Comparison of ENCODE assay signal across 9 mouse cellular contexts in the genomic region with DNA sequence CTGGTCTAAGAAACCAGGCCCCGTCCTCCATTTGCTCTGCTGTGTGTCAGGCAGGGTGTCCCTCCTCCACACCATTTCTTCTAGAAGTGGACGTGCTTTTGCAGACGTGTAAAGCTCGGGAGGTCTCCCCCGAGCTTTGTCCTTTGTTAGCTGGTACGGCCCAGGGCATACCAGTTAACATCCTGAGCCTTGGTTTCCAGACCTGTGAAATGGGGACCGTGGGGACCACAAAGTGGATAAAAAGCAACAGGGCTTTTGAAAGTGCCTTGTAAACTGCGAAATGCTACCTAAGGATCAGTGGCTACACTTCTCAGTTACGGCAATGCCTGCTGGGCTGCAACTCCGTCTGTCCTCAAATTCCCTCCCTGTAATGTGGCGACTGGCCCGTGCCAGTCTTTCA. TPM values are rescaled to one million over a fixed set of nuclear protein-coding genes. Genes with fewer than 3 reads are reported as not detected.
DNase-seq lines count a peak whose midpoint lies in the region; ATAC-seq and TF ChIP-seq lines count a peak whose summit lies in the region.
"Had no signal": no experiment of that assay in that cellular context is flagged by ENCODE, and none has a peak within 500 bp of the region (broad histone marks: within the 10 kb centered on the region; RNA-seq: fewer than 3 reads in every experiment).

No protein-coding gene starts in this region.

- no peak for TF ChIP-seq CTCF in lung, adult 2 months (IDR thresholded peaks at IDR 0.05; ENCODE audit: insufficient read depth, low read length)

- H3K4me3 ChIP-seq in kidney, embryonic 14.5 days (ENCODE audit: low read length): peak overlapping the region; percentile 65
- H3K4me3 ChIP-seq in embryonic facial prominence, embryonic 11.5 days (ENCODE audit: low read depth, low read length): peak overlapping the region; percentile 73
- peak overlapping the region; percentile 49 for H3K4me3 ChIP-seq in hindbrain, embryonic 16.5 days (ENCODE audit: low read length)
- no peak overlapping the region for H3K4me3 ChIP-seq in lung, adult 2 months (replicated peaks; ENCODE audit: extremely low read depth, low read depth, low read length)

- H3K4me2 ChIP-seq in kidney, embryonic 14.5 days (replicated peaks; ENCODE audit: low read depth, low read length): peak overlapping the region; percentile 54
- peak overlapping the region; percentile 47 for H3K4me2 ChIP-seq in embryonic facial prominence, embryonic 11.5 days (ENCODE audit: low read depth, low read length)
- peak overlapping the region; percentile 40 for H3K4me2 ChIP-seq in hindbrain, embryonic 16.5 days (ENCODE audit: low read length)

- TF ChIP-seq POLR2A in lung, adult 2 months (IDR thresholded peaks at IDR 0.05; ENCODE audit: borderline replicate concordance, extremely low read depth, low read depth, low read length): no peak

- no peaks in the 10 kb centered on the region for H3K4me1 ChIP-seq in kidney, embryonic 14.5 days (ENCODE audit: control insufficient read depth, insufficient read depth, low read length)
- no peaks in the 10 kb centered on the region for H3K4me1 ChIP-seq in embryonic facial prominence, embryonic 11.5 days (ENCODE audit: control insufficient read depth, insufficient read depth, low read length)
- H3K4me1 ChIP-seq in hindbrain, embryonic 16.5 days (ENCODE audit: control insufficient read depth, insufficient read depth, low read depth, low read length): peaks cover 14% of the 10 kb centered on the region
- no peaks in the 10 kb centered on the region for H3K4me1 ChIP-seq in lung, adult 2 months (ENCODE audit: control insufficient read depth, insufficient read depth, low read length)

- WGBS in kidney, embryonic 14.5 days: 3% methylated on average over 12 of the region's 12 CpGs
- 4% methylated on average over 12 of the region's 12 CpGs for WGBS in embryonic facial prominence, embryonic 11.5 days
- 6% methylated on average over 12 of the region's 12 CpGs for WGBS in hindbrain, embryonic 16.5 days
- WGBS in lung, adult 2 months: 25% methylated on average over 12 of the region's 12 CpGs

- DNase-seq in kidney, adult 11 months: no peak
- DNase-seq in embryonic facial prominence, embryonic 11.5 days (ENCODE audit: low spot score): peak; percentile 46
- peak; percentile 51 for DNase-seq in neural tube, embryonic 10.5 days (ENCODE audit: extremely low spot score, low spot score)
- DNase-seq in thymus, postnatal 25 days: no peak
- DNase-seq in layer of hippocampus, postnatal 25 days (ENCODE audit: extremely low spot score in 1 of 2, low spot score in 1 of 2): no peak
- DNase-seq in lung, adult 2 months: no peak

- peaks cover 77% of the 10 kb centered on the region for H3K27me3 ChIP-seq in kidney, embryonic 14.5 days (ENCODE audit: control insufficient read depth, insufficient read depth, low read length)
- H3K27me3 ChIP-seq in embryonic facial prominence, embryonic 11.5 days (ENCODE audit: control insufficient read depth, insufficient read depth, low read length): peaks cover 50% of the 10 kb centered on the region
- peaks cover 66% of the 10 kb centered on the region for H3K27me3 ChIP-seq in hindbrain, embryonic 16.5 days (replicated peaks; ENCODE audit: control insufficient read depth, insufficient read depth, low read length)

- H3K9me3 ChIP-seq in kidney, embryonic 14.5 days (ENCODE audit: control insufficient read depth, low read length): no peaks in the 10 kb centered on the region
- H3K9me3 ChIP-seq in embryonic facial prominence, embryonic 11.5 days (replicated peaks; ENCODE audit: control insufficient read depth, low read length): no peaks in the 10 kb centered on the region
- no peaks in the 10 kb centered on the region for H3K9me3 ChIP-seq in hindbrain, embryonic 16.5 days (ENCODE audit: control insufficient read depth, low read length)

- no peaks in the 10 kb centered on the region for H3K36me3 ChIP-seq in kidney, embryonic 14.5 days (ENCODE audit: control insufficient read depth, insufficient read depth, low read length)
- H3K36me3 ChIP-seq in embryonic facial prominence, embryonic 11.5 days (replicated peaks; ENCODE audit: control insufficient read depth, insufficient read depth, low read depth, low read length): no peaks in the 10 kb centered on the region
- H3K36me3 ChIP-seq in hindbrain, embryonic 16.5 days (ENCODE audit: control insufficient read depth, insufficient read depth, low read length): no peaks in the 10 kb centered on the region

- H3K27ac ChIP-seq in kidney, embryonic 14.5 days (ENCODE audit: low read depth, low read length): peak overlapping the region; percentile 94; the same call in 1 of the 2 replicates
- H3K27ac ChIP-seq in embryonic facial prominence, embryonic 11.5 days (replicated peaks; ENCODE audit: low read depth, low read length): peak overlapping the region; percentile 39; the same call in 1 of the 2 replicates
- H3K27ac ChIP-seq in hindbrain, embryonic 16.5 days (ENCODE audit: low read depth, low read length): no peak overlapping the region

- peak overlapping the region; percentile 97 for H3K9ac ChIP-seq in kidney, embryonic 14.5 days (ENCODE audit: low read depth, low read length)
- peak overlapping the region; percentile 97 for H3K9ac ChIP-seq in embryonic facial prominence, embryonic 11.5 days (replicated peaks; ENCODE audit: low read length)
- H3K9ac ChIP-seq in hindbrain, embryonic 16.5 days (ENCODE audit: low read depth, low read length): no peak overlapping the region

- ATAC-seq in kidney, embryonic 14.5 days (ENCODE audit: low FRiP score, low TSS enrichment): no peak
- ATAC-seq in embryonic facial prominence, embryonic 11.5 days (replicated peaks; ENCODE audit: insufficient number of reproducible peaks, low FRiP score, low TSS enrichment, low read depth): no peak
- ATAC-seq in hindbrain, embryonic 16.5 days: no peak; the same call in 1 of the 2 replicates

RNA-seq across cellular contexts. Expression of a gene that starts 3.2 kb away (rescaled TPM):
- polyA plus RNA-seq in kidney, embryonic 14.5 days (2014; fragmentation: Nextera tagmentation; extraction: Ambion mirVana): 228 and 307 TPM in 2 replicates
- polyA plus RNA-seq in embryonic facial prominence, embryonic 11.5 days (2014; fragmentation: Nextera tagmentation; extraction: Ambion mirVana): 228 and 230 TPM in 2 replicates
- 72.7 and 102 TPM in 2 replicates for polyA plus RNA-seq in hindbrain, embryonic 16.5 days (2015; fragmentation: Nextera tagmentation; extraction: Ambion mirVana)
- 10 to 100 TPM; 21.6 to 22.0 TPM for total RNA-seq in layer of hippocampus, postnatal 25 days (2021)
- 23.7 and 27.4 TPM in 2 replicates for polyA plus RNA-seq in lung, adult 2 months (2012; rRNA removed)
- total RNA-seq: MEL had no signal

Comparison
In these comparisons a context has a peak if more than half of its experiments do, and no peak if none do; other contexts are left out.
1. DNase-seq: peak in embryonic facial prominence, embryonic 11.5 days (single experiment) and neural tube, embryonic 10.5 days (single experiment); none in kidney, adult 11 months (single experiment), thymus, postnatal 25 days (single experiment), layer of hippocampus, postnatal 25 days (0 of 2) and lung, adult 2 months (single experiment).
2. Peak in every context shown above with its lines, with median percentiles within 50 percentile points of each other: H3K4me2 ChIP-seq.